Mouse (Mus musculus) bone marrow macrophage, adult 2 months (primary cell): Measurements from ENCODE around the gene Plac8.

Experiments used
- CTCF ChIP-seq: IDR thresholded peaks from 2 replicates; pipeline ENCODE4 v1.5.1; 2012; ENCODE audit warnings: low read depth, mild to moderate bottlenecking, low read length, moderate library complexity
- POLR2A ChIP-seq: IDR thresholded peaks from 2 replicates; pipeline ENCODE4 v1.6.1; 2012; ENCODE audit warnings: mild to moderate bottlenecking, low read depth, low read length, borderline replicate concordance

GRCm38 (mm10) chr5:100535826-100536225 is 36.2 kb downstream of the Plac8 start:
- TF ChIP-seq CTCF (no peak), POLR2A (no peak)
